Mouse (Mus musculus): ENCODE measurements at regions not wholly inside any gene's neighbourhood (a gene's known extent, or its start where the extent isn't known, plus 50 kb on each side); places are given as distances from the start of the nearest gene placed in this dataset.
"Not testable (repeated sequence)": the region's sequence is repeated elsewhere in the genome, so short reads cannot be mapped to it uniquely, and the experiment has no call there.

GRCm38 (mm10) chr9:33152186-33152585, 516.2 kb downstream of the Ets1 start:
- H3K4me1 ChIP-seq: peaks cover 14% of the 10 kb centered on the region
- no peaks in the 10 kb centered on the region for H3K36me3 ChIP-seq (replicated peaks; ENCODE audit: low read length)
- no peaks in the 10 kb centered on the region for H3K9me3 ChIP-seq
- no peak overlapping the region for H3K4me3 ChIP-seq (replicated peaks)
- H3K27me3 ChIP-seq (replicated peaks): no peaks in the 10 kb centered on the region
- TF ChIP-seq GATA1 (IDR thresholded peaks at IDR 0.05; ENCODE audit: borderline replicate concordance, low read length) (no peak), FLI1 (IDR thresholded peaks at IDR 0.05; ENCODE audit: low read length) (no peak)

GRCm38 (mm10) chr9:33168159-33168558, 532.1 kb downstream of the Ets1 start:
- Histone ChIP-seq H3K4me1 (peaks cover 17% of the 10 kb centered on the region; the same call in 1 of the 2 replicates), H3K36me3 (replicated peaks; ENCODE audit: low read length) (no peaks in the 10 kb centered on the region), H3K9me3 (no peaks in the 10 kb centered on the region), H3K27me3 (replicated peaks) (no peaks in the 10 kb centered on the region), H3K4me3 (replicated peaks) (no peak overlapping the region)
- TF ChIP-seq FLI1 (IDR thresholded peaks at IDR 0.05; ENCODE audit: low read length) (no peak), GATA1 (IDR thresholded peaks at IDR 0.05; ENCODE audit: borderline replicate concordance, low read length) (no peak)

- peaks cover 12% of the 10 kb centered on the region; the same call in 1 of the 2 replicates for H3K4me1 ChIP-seq
- not testable (repeated sequence) for H3K36me3 ChIP-seq (replicated peaks; ENCODE audit: low read length); H3K27me3 ChIP-seq (replicated peaks); H3K9me3 ChIP-seq
- peak overlapping the region; percentile 74 for H3K4me3 ChIP-seq (replicated peaks)
Measured at GRCm38 (mm10) chr9:33169093-33169492, 533.1 kb downstream of the Ets1 start.

DNA sequence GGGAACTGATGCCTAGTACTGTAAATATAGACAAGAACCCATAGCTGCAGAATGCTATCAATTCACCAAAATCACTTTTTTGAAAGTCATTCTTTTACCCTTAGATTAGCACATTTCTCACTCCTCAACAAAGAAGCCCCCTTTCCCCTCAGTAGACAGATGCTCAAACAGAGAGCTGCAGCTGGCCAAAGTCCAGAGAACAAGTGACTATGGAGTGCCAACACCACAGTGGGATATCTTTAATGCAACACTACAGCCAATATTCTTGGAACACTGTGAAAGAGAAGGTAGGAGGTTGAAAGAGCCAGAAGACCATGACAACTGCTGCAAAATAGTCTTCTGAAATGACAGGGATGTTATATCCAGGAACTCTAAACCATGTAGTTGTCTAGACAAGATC, 544.0 kb downstream of the Ets1 start:
- H3K4me1 ChIP-seq: peaks cover 14% of the 10 kb centered on the region
- TF ChIP-seq FLI1 (IDR thresholded peaks at IDR 0.05; ENCODE audit: low read length) (no peak), GATA1 (IDR thresholded peaks at IDR 0.05; ENCODE audit: borderline replicate concordance, low read length) (no peak)
- H3K36me3 ChIP-seq (replicated peaks; ENCODE audit: low read length): no peaks in the 10 kb centered on the region

GRCm38 (mm10) chr9:33187187-33187586, 551.2 kb downstream of the Ets1 start:
- Histone ChIP-seq H3K9me3 (no peaks in the 10 kb centered on the region), H3K4me3 (replicated peaks) (no peak overlapping the region), H3K36me3 (replicated peaks; ENCODE audit: low read length) (no peaks in the 10 kb centered on the region), H3K4me1 (no peaks in the 10 kb centered on the region), H3K27me3 (replicated peaks) (no peaks in the 10 kb centered on the region)
- TF ChIP-seq GATA1 (IDR thresholded peaks at IDR 0.05; ENCODE audit: borderline replicate concordance, low read length) (no peak), FLI1 (IDR thresholded peaks at IDR 0.05; ENCODE audit: low read length) (no peak)

More for the DNA sequence above, 544.0 kb downstream of the Ets1 start:
- Histone ChIP-seq H3K9me3 (no peaks in the 10 kb centered on the region), H3K27me3 (replicated peaks) (no peaks in the 10 kb centered on the region), H3K4me3 (replicated peaks) (no peak overlapping the region)

DNA sequence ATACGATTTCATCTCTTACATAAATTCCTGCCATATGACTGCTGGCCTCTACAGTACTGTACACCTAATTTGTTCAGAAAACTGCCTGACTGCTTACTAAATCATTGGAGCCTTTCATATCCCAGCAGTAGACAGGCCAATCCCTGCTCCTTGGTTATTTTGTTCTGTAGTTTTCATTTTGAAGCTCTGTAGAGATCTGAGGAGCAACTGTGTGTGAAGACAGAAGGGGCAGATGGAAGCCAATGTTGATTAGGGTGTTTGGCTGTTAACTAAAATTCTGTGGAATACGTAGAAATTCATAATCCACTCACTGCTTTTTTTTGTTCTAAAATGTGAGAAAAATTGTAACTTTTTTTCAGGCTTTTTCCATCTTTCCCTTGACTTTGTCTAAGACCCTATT, 573.1 kb downstream of the Ets1 start:
- no peaks in the 10 kb centered on the region for H3K9me3 ChIP-seq
- TF ChIP-seq FLI1 (IDR thresholded peaks at IDR 0.05; ENCODE audit: low read length) (no peak), GATA1 (IDR thresholded peaks at IDR 0.05; ENCODE audit: borderline replicate concordance, low read length) (no peak)
- no peaks in the 10 kb centered on the region for H3K36me3 ChIP-seq (replicated peaks; ENCODE audit: low read length)
- H3K27me3 ChIP-seq (replicated peaks): no peaks in the 10 kb centered on the region
- no peak overlapping the region for H3K4me3 ChIP-seq (replicated peaks)
- peaks cover 14% of the 10 kb centered on the region; the same call in 1 of the 2 replicates for H3K4me1 ChIP-seq

- no peaks in the 10 kb centered on the region for H3K9me3 ChIP-seq
- H3K36me3 ChIP-seq (replicated peaks; ENCODE audit: low read length): no peaks in the 10 kb centered on the region
- TF ChIP-seq GATA1 (IDR thresholded peaks at IDR 0.05; ENCODE audit: borderline replicate concordance, low read length) (no peak), FLI1 (IDR thresholded peaks at IDR 0.05; ENCODE audit: low read length) (no peak)
- H3K4me3 ChIP-seq (replicated peaks): no peak overlapping the region
- peaks cover 17% of the 10 kb centered on the region; the same call in 1 of the 2 replicates for H3K4me1 ChIP-seq
- no peaks in the 10 kb centered on the region for H3K27me3 ChIP-seq (replicated peaks)
Measured at GRCm38 (mm10) chr9:33214523-33214922, 578.5 kb downstream of the Ets1 start.

DNA sequence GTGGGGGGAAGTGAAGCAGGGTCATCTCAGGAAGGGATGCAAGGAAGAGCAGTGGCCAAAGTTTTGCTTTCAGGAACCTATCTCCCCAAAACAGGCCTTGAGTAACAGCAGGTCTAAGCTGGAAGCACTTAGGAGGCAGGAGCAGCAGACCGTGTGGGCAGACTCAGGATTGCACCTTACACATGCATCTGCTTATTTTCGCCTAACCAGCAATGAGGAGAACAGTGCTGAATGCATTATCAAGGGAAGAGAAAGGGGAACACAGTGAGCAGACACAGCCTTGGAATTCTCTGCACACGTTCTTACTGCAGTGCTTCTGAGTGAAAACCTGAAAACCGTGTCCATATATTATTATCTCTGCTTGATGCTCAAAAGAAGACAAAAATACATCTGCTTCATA, 585.0 kb downstream of the Ets1 start:
- Histone ChIP-seq H3K4me1 (peaks cover 14% of the 10 kb centered on the region), H3K27me3 (replicated peaks) (no peaks in the 10 kb centered on the region), H3K9me3 (no peaks in the 10 kb centered on the region), H3K4me3 (replicated peaks) (no peak overlapping the region), H3K36me3 (replicated peaks; ENCODE audit: low read length) (no peaks in the 10 kb centered on the region)
- TF ChIP-seq GATA1 (IDR thresholded peaks at IDR 0.05; ENCODE audit: borderline replicate concordance, low read length): no peak
- no peak for TF ChIP-seq FLI1 (IDR thresholded peaks at IDR 0.05; ENCODE audit: low read length)

- H3K36me3 ChIP-seq (replicated peaks; ENCODE audit: low read length): no peaks in the 10 kb centered on the region
- H3K9me3 ChIP-seq: no peaks in the 10 kb centered on the region
- TF ChIP-seq GATA1 (IDR thresholded peaks at IDR 0.05; ENCODE audit: borderline replicate concordance, low read length) (no peak), FLI1 (IDR thresholded peaks at IDR 0.05; ENCODE audit: low read length) (no peak)
- peaks cover 14% of the 10 kb centered on the region for H3K4me1 ChIP-seq
- no peak overlapping the region for H3K4me3 ChIP-seq (replicated peaks)
- no peaks in the 10 kb centered on the region for H3K27me3 ChIP-seq (replicated peaks)
Measured at GRCm38 (mm10) chr9:33222066-33222805, 586.2 kb downstream of the Ets1 start.

DNA sequence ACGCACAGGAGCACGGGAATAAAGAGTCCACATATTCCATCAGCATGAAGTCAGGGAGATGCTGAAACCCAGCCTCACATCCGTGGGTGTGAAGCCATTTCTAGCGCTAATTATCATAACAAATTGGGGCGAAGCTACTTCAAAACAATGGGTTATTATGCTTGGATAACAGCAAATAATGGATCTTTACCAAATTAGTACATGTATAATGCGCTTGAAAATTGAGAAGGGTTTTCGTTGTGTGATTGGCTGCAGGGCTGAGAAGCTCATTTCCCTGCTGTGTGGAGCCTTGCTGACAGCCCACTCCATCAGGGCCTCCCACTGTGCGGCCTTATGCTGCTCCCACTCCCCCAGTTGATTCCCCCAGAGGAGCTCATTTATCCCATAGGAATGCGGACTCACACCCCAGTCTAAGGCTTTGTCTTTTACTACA, 597.7 kb downstream of the Ets1 start:
- Histone ChIP-seq H3K36me3 (replicated peaks; ENCODE audit: low read length) (peaks cover 18% of the 10 kb centered on the region), H3K4me3 (replicated peaks) (no peak overlapping the region)
- TF ChIP-seq FLI1 (IDR thresholded peaks at IDR 0.05; ENCODE audit: low read length): no peak
- no peak for TF ChIP-seq GATA1 (IDR thresholded peaks at IDR 0.05; ENCODE audit: borderline replicate concordance, low read length)

More for the DNA sequence above, 597.7 kb downstream of the Ets1 start:
- no peaks in the 10 kb centered on the region for H3K27me3 ChIP-seq (replicated peaks)
- peaks cover 2% of the 10 kb centered on the region for H3K4me1 ChIP-seq
- H3K9me3 ChIP-seq: peaks cover 37% of the 10 kb centered on the region
